Mouse (Mus musculus) frontal cortex, adult (tissue): ENCODE measurements around the gene Olfr1395.
"Not testable (repeated sequence)": the region's sequence is repeated elsewhere in the genome, so short reads cannot be mapped to it uniquely, and the experiment has no call there.

Experiments
- ATAC-seq: cut with Nextera tagmentation; 2 replicates; pipeline ENCODE4 v1.9.2; 2017; ENCODE audit warnings: mild to moderate bottlenecking, moderate library complexity, mixed read lengths; ENCODE audit not compliant: low TSS enrichment

Olfr1395 gene

DNA sequence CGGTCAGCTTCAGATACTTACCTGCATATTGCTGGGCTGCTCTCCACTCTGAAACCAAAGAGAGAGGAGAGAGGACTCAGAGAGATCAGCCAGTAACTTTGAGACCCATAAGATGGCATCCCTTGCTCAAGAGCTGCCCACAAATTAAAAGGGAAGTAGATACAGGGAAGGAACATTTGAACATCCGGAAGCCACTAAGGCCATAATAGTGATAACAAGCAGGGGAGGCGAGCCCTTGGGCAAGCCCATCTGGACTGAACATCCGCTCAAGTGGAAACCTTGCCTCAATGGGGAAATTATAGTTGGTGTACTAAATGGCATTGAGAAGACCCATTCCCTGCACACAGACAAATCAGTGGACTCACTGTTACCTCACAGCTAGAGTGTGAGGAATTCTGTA, 28.5 kb downstream of the Olfr1395 start:
- ATAC-seq = no peak

GRCm38 (mm10) chr11:49175345-49175744, 33.3 kb downstream of the Olfr1395 start:
- ATAC-seq = no peak

DNA sequence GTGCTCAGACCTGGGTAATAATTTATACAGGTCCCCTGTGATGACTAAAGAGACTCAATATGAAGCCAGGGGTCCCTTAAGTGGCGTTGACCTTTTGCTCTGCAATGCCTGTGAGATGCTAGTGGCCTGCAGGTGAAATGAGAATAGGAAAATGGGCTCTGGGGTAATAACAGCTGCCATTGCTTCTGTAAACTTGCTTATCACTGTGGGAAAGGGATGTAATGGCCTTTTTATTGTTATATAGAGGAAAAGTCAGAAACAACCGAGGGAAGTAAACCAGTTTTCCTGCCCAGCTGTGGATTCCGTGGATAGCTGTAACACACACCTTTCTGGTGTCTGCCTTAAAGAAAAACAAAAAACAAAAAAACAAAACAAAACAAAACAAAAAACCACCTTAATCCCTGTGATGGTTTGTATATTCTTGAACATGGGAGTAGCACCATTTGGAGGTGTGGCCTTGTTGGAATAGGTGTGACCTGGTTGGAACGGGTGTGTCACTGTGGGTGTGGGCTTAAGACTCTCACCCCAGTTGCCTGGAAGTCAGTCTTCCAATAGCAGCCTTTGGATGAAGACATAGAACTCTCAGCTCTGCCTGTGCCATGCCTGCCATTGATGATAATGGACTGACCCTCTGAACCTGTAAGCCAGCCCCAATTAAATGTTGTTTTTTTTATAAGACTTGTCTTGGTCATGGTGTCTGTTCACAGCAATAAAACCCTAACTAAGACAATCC, 34.1 kb downstream of the Olfr1395 start:
- ATAC-seq = not testable (repeated sequence)

DNA sequence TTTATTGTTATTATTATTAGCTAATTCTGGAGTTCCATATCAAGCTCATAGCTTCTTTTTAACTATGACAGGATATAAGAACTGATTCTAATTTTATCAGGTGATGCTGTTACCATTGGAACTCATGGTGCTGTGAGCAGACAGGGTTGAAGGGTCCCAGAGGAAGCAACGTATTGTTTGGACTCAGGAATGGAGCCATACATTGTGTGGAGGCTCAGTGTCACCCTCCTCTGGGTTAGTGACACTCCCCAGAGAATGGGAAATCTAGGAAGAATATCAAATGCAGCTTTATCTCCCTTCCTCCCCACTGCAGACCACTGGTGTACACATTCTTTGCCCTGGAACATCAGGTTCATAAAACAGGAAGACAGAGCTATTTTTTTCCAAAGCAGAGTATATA, 41.1 kb downstream of the Olfr1395 start:
- no peak for ATAC-seq

DNA sequence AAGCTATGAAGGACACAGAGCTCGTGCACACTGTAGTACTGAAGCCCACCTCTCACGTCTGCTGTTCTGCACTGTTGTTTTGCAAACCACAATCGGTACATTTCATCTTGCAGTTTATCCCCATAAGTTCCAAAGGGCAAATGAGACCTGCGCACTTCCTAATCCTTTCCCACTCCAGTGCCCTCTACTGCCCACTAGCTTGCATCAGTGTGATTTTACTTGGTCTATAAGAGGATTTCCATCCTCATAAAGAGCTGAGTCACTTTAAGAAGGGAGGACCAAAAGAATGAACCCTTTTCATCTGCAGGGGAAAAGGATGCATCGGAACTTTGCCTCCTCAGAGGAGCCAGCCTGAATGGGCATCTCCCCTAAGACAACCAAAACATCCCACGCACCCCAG, 44.4 kb downstream of the Olfr1395 start:
- ATAC-seq = no peak

- ATAC-seq = no peak
Measured at GRCm38 (mm10) chr11:49186955-49187488, 44.9 kb downstream of the Olfr1395 start, which contains the start of gene Btnl9. TSS of gene Btnl9 (minus strand) at chr11:49187159.

DNA sequence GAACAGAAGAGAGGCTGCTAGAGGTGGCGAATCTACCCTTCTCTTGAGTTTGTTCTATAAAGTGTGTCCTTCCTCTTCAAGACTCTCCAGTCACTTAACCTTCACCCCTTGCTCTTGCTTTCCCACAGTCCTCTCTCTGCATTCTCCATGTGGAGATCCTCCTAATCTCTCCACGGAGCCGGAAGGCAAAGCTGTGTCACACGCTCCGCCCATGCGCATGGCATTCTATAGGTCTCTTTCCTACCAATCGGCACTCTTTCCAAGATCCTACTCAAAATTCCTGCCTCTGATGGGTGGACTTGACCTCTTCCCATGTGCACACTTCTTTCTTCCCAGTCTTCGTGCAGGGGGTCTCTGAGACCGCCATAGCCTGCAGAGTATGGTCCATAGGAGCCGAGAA, 45.6 kb downstream of the Olfr1395 start:
- ATAC-seq = no peak

- peak; percentile 53; the same call in 1 of the 2 replicates for ATAC-seq
Measured at GRCm38 (mm10) chr11:49189737-49190136, 47.7 kb downstream of the Olfr1395 start.

GRCm38 (mm10) chr11:49191083-49191482, 49.0 kb downstream of the Olfr1395 start:
- ATAC-seq = peak; percentile 58

DNA sequence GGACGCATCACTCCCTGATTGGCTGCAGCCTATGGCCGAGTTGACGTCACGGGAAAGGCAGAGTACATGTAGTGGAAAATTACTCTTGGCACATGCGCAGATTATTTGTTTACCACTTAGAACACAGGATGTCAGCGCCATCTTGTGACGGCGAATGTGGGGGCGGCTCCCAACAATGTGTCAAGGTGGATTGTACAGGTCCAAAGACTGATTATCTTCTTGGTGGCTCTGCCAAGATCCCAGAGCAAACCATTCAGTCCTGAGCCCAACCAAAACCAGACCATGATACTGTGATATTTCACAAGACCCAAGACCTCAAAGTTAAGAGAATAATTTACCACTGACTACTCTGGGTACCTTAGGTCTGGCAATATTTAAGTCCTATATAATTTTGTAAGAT, 52.7 kb downstream of the Olfr1395 start:
- ATAC-seq = not testable (repeated sequence)

GRCm38 (mm10) chr11:49195819-49196322, 53.8 kb downstream of the Olfr1395 start:
- no peak for ATAC-seq
